Mouse (Mus musculus): ENCODE measurements at regions not wholly inside any gene's neighbourhood (a gene's known extent, or its start where the extent isn't known, plus 50 kb on each side); places are given as distances from the start of the nearest gene placed in this dataset.

DNA sequence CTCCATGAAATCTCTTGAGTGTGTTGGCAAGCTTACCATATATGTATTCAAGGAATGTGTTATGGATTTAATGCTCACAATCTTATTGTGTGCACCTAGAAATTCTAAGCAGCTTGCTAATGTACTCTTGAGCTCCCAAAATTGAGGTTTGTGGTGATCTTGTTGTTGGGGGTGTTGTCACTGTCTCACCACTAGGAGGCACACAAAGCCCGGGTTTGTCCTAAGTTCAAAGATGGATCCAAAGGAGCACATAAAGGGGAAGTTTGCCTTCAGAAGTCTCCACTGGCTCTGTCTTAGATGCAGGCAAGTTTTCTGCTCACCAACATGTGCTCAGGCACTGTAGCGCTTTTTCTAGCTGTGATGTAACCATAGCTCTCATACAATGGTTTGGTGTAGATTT is 151.8 kb downstream of the Mrgpra4 start:
- DNase-seq (ENCODE audit: low spot score in 2 of 2) = no peak

- no peak for DNase-seq (ENCODE audit: low spot score in 2 of 2)
These were observed 180.2 kb upstream of the Mrgpra3 start for GRCm38 (mm10) chr7:47781373-47781772.

DNA sequence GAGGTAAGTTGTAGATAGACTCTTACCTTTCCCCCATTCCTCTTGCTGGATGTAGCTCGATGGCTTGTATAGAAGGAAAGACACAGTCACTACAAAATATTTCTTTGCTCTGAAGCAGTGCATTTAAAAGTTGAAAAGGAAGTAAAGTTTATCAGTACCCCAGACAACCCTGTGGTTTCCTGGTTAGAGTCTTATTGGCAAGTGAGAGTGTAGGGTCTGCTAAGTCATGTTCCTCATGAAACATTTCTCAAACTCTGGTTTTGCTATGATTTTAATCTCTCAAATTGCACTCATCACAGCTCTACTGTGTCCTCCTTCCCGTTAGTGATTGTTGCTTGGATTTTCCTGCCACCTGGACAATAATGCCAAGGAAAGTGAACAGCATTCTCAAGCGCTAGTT is 146.4 kb upstream of the Mrgpra3 start:
- no peak for DNase-seq (ENCODE audit: low spot score in 2 of 2)

DNA sequence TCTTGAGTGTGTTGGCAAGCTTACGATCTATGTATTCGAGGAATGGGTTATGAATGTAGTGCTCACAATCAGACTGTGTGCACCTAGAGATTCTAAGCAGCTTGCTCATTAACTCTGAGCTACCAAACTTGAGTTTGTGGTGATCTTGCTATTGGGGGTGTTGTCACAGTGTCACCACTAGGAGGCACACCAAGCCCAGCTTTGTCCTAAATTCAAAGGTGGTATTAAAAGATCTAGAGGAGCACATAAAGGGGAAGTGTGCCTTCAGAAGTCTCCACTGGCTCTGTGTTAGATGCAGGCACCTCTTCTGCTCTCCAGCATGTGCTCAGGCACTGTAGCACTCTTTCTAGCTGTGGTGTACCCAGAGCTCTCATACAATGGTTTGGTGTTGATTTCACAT is 138.9 kb upstream of the Mrgpra3 start:
- peak; percentile 1 to 2 for DNase-seq (ENCODE audit: low spot score in 2 of 2)

DNA sequence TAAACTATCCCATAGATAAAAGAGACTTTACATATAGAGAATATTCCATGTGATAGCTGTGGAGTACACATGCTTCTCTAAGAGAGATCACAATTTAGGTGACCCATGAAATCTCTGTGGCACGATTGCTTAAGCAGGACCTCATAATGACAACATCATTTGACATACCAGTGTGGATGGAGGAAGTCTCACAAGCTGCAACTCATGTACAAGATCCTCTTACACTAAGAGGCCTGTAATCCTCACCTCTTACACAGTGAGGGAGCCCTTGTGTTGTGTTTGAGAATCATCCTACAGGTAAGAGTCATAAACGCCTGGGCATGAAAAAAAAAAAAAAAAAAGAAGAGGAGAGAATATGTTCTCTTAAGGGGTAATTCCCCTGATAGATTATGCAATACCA is 89.9 kb upstream of the Mrgpra3 start:
- no peak for DNase-seq (ENCODE audit: low spot score in 2 of 2)

GRCm38 (mm10) chr7:47676999-47677398 is 75.8 kb upstream of the Mrgpra3 start:
- no peak for DNase-seq (ENCODE audit: low spot score in 2 of 2)
